Mouse (Mus musculus): ENCODE data around the gene Brca2.

DNA sequence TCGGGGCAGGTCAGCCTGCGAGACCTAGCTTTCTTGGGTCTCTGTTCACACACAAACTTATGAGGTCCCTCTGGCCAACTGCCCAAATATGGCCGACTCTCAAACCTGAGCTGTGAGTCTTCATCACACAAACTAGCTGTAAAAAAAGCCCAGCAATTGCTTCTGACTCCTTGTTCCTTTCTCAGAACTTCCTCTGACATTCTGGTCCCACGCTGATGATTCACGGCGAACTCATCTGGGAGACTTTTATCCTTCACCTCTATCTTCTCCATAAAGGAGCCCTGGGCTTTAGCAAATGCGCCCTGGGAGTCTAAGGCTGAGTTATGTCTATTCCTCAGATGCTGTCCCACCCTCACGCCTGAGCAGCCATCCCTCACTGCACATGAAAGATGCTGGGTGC, 85.2 kb downstream of the Brca2 start:
- TF ChIP-seq CTCF (conservative IDR thresholded peaks at IDR 0.05; ENCODE audit: low read length) = no peak
- no peak for TF ChIP-seq POU5F1 (IDR thresholded peaks at IDR 0.05; ENCODE audit: borderline replicate concordance, low read length)
- TF ChIP-seq NANOG (IDR thresholded peaks at IDR 0.05; ENCODE audit: borderline replicate concordance, low read length) = no peak
